Mouse (Mus musculus) lung, postnatal 0 days (tissue): ENCODE measurements around the gene Hcn1. TPM values are rescaled to one million over a fixed set of nuclear protein-coding genes. Genes with fewer than 3 reads are reported as not detected.

ENCODE experiments used
- ATAC-seq: fragments of 200-750 bp; cut with Nextera tagmentation; 2 replicates; pipeline ENCODE4 v1.8.0; 2017; ENCODE audit warnings: moderate library complexity
- DNase-seq: peaks from one replicate; pipeline ENCODE4 v3.0.0-alpha.2; 2016; ENCODE audit warnings: low spot score
- H3K27ac ChIP-seq: fragments of 300-500 bp; sonication (generic); 2 replicates; pipeline ENCODE4 v1.5.1; 2014; ENCODE audit warnings: antibody characterized with exemption, mild to moderate bottlenecking, low read length, mixed read lengths
- H3K27me3 ChIP-seq: fragments of 300-500 bp; sonication (generic); replicated peaks from 2 replicates; pipeline ENCODE4 v1.6.1; 2014; ENCODE audit warnings: low read length, mixed read lengths; ENCODE audit not compliant: insufficient read depth
- H3K36me3 ChIP-seq: fragments of 300-500 bp; sonication (generic); 2 replicates; pipeline ENCODE4 v1.6.1; 2014; ENCODE audit warnings: low read length, mixed read lengths; ENCODE audit not compliant: insufficient read depth
- H3K4me1 ChIP-seq: fragments of 300-500 bp; sonication (generic); 2 replicates; pipeline ENCODE4 v1.6.1; 2014; ENCODE audit warnings: antibody characterized with exemption, low read depth, low read length, mixed read lengths; ENCODE audit not compliant: insufficient read depth
- H3K4me2 ChIP-seq: fragments of 300-500 bp; sonication (generic); replicated peaks from 2 replicates; pipeline ENCODE4 v1.6.1; 2014; ENCODE audit warnings: low read depth, mild to moderate bottlenecking, low read length, moderate library complexity, mixed read lengths
- H3K4me3 ChIP-seq: fragments of 300-500 bp; sonication (generic); 2 replicates; pipeline ENCODE4 v1.5.1; 2014; ENCODE audit warnings: low read depth, low read length
- H3K9ac ChIP-seq: fragments of 300-500 bp; sonication (generic); replicated peaks from 2 replicates; pipeline ENCODE4 v1.6.1; 2014; ENCODE audit warnings: low read depth, mild to moderate bottlenecking
- H3K9me3 ChIP-seq: fragments of 300-500 bp; sonication (generic); 2 replicates; pipeline ENCODE4 v1.6.1; 2016; ENCODE audit warnings: low read length, mixed read lengths
- CTCF ChIP-seq: IDR thresholded peaks from 2 replicates; pipeline ENCODE4 v1.5.1; 2016; ENCODE audit warnings: antibody characterized with exemption, mild to moderate bottlenecking
- EP300 ChIP-seq: IDR thresholded peaks from 2 replicates; pipeline ENCODE4 v1.6.1; 2016; ENCODE audit warnings: antibody characterized with exemption, mild to moderate bottlenecking, control low read depth
- WGBS: fragments of 180-500 bp; shearing (Covaris S2); extraction: QIAGEN DNeasy Blood & Tissue Kit; methylation state at CpG from one replicate; pipeline ENCODE4 v1.1.7; 2014; 5-methylcytosine and 5-hydroxymethylcytosine counted together
- polyA plus RNA-seq: library from polyadenylated mRNA; unstranded; fragments of >200 nt; fragmentation: Nextera tagmentation; extraction: Ambion mirVana; gene quantifications from 2 replicates; pipeline ENCODE4 v1.2.1, GENCODE M21; 2015

Hcn1 gene
- polyA plus RNA-seq, 1 experiment from 2014 or later: 0.07 TPM

- no peak for ATAC-seq
- no peaks in the 10 kb centered on the region for H3K36me3 ChIP-seq
- no peaks in the 10 kb centered on the region for H3K4me1 ChIP-seq
- H3K9ac ChIP-seq: no peak overlapping the region
- no peak overlapping the region for H3K4me2 ChIP-seq
- no peak overlapping the region for H3K4me3 ChIP-seq
- H3K27me3 ChIP-seq: no peaks in the 10 kb centered on the region
- TF ChIP-seq CTCF (no peak), EP300 (no peak)
- H3K27ac ChIP-seq: no peak overlapping the region
- H3K9me3 ChIP-seq: no peaks in the 10 kb centered on the region
- no peak for DNase-seq
- 55% methylated on average over 2 of the region's 2 CpGs for WGBS
Observed at GRCm38 (mm10) chr13:117931746-117932145, 329.6 kb downstream of the Hcn1 start.

GRCm38 (mm10) chr13:117938761-117939160, 336.6 kb downstream of the Hcn1 start:
- no peak for ATAC-seq
- no peaks in the 10 kb centered on the region for H3K4me1 ChIP-seq
- H3K27ac ChIP-seq: no peak overlapping the region
- no peaks in the 10 kb centered on the region for H3K9me3 ChIP-seq
- no peak for DNase-seq
- no peaks in the 10 kb centered on the region for H3K27me3 ChIP-seq
- H3K9ac ChIP-seq: no peak overlapping the region
- no peak overlapping the region for H3K4me3 ChIP-seq
- no peak overlapping the region for H3K4me2 ChIP-seq
- H3K36me3 ChIP-seq: no peaks in the 10 kb centered on the region
- 69% methylated on average over 1 of the region's 1 CpGs for WGBS
- TF ChIP-seq CTCF (no peak), EP300 (no peak)

GRCm38 (mm10) chr13:117940536-117941280, 338.6 kb downstream of the Hcn1 start:
- ATAC-seq (no peak), DNase-seq (no peak)
- WGBS: 89% methylated on average over 8 of the region's 8 CpGs
- no peak overlapping the region for H3K4me3 ChIP-seq
- H3K27me3 ChIP-seq: no peaks in the 10 kb centered on the region
- H3K4me1 ChIP-seq: no peaks in the 10 kb centered on the region
- H3K9me3 ChIP-seq: no peaks in the 10 kb centered on the region
- no peak overlapping the region for H3K4me2 ChIP-seq
- no peak overlapping the region for H3K27ac ChIP-seq
- TF ChIP-seq CTCF (no peak), EP300 (no peak)
- H3K36me3 ChIP-seq: no peaks in the 10 kb centered on the region
- no peak overlapping the region for H3K9ac ChIP-seq

GRCm38 (mm10) chr13:117946843-117947242, 344.7 kb downstream of the Hcn1 start:
- no peak for TF ChIP-seq CTCF
- TF ChIP-seq EP300: no peak
- ATAC-seq: peak; percentile 44
- WGBS: 62% methylated on average over 3 of the region's 3 CpGs

GRCm38 (mm10) chr13:117947704-117948376, 345.7 kb downstream of the Hcn1 start:
- ATAC-seq (no peak), DNase-seq (no peak)
- TF ChIP-seq EP300: no peak
- no peak for TF ChIP-seq CTCF
- H3K27me3 ChIP-seq: no peaks in the 10 kb centered on the region
- H3K36me3 ChIP-seq: no peaks in the 10 kb centered on the region
- no peak overlapping the region for H3K4me3 ChIP-seq
- 52% methylated on average over 1 of the region's 1 CpGs for WGBS
- H3K9me3 ChIP-seq: no peaks in the 10 kb centered on the region
- no peak overlapping the region for H3K4me2 ChIP-seq
- H3K9ac ChIP-seq: no peak overlapping the region
- no peaks in the 10 kb centered on the region for H3K4me1 ChIP-seq
- no peak overlapping the region for H3K27ac ChIP-seq

More at GRCm38 (mm10) chr13:117946843-117947242, 344.7 kb downstream of the Hcn1 start:
- Histone ChIP-seq H3K36me3 (no peaks in the 10 kb centered on the region), H3K4me1 (no peaks in the 10 kb centered on the region), H3K27ac (no peak overlapping the region), H3K9me3 (no peaks in the 10 kb centered on the region), H3K4me3 (no peak overlapping the region), H3K4me2 (no peak overlapping the region), H3K9ac (no peak overlapping the region), H3K27me3 (no peaks in the 10 kb centered on the region)
- DNase-seq: peak; percentile 60

- Histone ChIP-seq H3K9ac (no peak overlapping the region), H3K36me3 (no peaks in the 10 kb centered on the region), H3K9me3 (no peaks in the 10 kb centered on the region), H3K27ac (no peak overlapping the region), H3K4me1 (no peaks in the 10 kb centered on the region), H3K4me2 (no peak overlapping the region), H3K27me3 (no peaks in the 10 kb centered on the region), H3K4me3 (no peak overlapping the region)
- WGBS: 19% methylated on average over 18 of the region's 18 CpGs
- ATAC-seq (no peak), DNase-seq (no peak)
- TF ChIP-seq CTCF (no peak), EP300 (no peak)
Observed at GRCm38 (mm10) chr13:117958496-117959421, 356.6 kb downstream of the Hcn1 start.
